Mouse (Mus musculus): ENCODE results near the gene Borcs7.

Gene Borcs7

GRCm38 (mm10) chr19:46665474-46665873, 24.2 kb upstream of the Borcs7 start:
- DNase-seq = no peak

DNA sequence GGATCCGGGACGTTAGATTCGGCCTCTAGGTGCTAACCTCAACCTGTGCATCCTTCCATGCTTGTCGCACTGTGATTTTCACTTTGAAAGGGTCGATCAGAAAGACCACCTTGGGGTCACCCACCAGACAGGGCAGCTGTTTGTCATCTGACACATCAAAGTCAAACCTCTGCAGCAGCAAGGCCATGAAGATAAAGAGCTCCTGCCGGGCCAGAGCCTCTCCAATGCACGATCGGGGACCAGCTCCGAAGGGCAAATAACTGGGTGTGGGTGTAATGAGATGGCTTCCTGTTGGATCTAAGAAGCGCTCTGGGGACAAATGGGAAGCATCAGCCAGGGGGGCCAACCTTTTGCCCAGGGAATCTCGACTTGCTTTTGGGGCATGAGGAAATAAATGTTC, 22.4 kb upstream of the Borcs7 start:
- DNase-seq = no peak

GRCm38 (mm10) chr19:46668263-46668662, 21.4 kb upstream of the Borcs7 start:
- DNase-seq = no peak

- DNase-seq = no peak
Measured at GRCm38 (mm10) chr19:46669802-46670201, 19.9 kb upstream of the Borcs7 start.

- peak; percentile 65 for DNase-seq
Measured at GRCm38 (mm10) chr19:46670691-46671090, 19.0 kb upstream of the Borcs7 start.

DNA sequence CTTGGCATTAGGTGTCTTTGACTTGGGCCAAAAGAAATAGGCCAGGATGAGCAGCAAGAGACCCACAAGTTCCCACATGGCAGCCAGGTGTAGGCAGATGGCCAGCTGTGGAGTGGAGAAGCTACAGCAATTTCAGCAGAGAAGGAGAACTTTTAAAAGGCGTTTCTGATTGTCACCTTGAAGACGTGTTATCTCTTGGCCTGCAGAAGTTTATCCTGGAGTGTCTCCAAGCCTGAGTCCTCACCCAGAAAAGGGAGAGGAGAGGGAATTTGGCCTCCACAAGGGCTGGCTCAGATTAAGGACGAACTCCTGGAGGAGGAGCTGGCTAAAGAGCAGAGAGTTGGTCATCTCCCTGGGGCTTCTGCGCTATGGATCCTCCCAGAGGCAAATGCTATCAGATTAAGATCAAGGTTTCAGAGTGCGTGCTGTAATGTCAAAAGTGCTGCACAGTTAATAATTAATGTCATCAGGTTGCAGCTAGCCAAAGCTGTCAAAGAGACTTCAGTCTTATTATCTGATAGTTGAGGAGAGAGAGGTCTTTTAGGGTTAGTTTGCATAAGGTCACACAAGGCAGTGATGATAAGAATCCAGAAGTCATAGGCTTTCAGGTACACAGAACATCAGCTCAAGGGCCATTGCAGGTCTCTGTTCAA, 16.8 kb upstream of the Borcs7 start, which contains the start of gene Cyp17a1:
Gene Cyp17a1, minus strand, starts transcription at position 407 of the 653 bp plus-strand sequence.
- no peak for DNase-seq

GRCm38 (mm10) chr19:46675641-46676040, 14.1 kb upstream of the Borcs7 start:
- DNase-seq = no peak

DNA sequence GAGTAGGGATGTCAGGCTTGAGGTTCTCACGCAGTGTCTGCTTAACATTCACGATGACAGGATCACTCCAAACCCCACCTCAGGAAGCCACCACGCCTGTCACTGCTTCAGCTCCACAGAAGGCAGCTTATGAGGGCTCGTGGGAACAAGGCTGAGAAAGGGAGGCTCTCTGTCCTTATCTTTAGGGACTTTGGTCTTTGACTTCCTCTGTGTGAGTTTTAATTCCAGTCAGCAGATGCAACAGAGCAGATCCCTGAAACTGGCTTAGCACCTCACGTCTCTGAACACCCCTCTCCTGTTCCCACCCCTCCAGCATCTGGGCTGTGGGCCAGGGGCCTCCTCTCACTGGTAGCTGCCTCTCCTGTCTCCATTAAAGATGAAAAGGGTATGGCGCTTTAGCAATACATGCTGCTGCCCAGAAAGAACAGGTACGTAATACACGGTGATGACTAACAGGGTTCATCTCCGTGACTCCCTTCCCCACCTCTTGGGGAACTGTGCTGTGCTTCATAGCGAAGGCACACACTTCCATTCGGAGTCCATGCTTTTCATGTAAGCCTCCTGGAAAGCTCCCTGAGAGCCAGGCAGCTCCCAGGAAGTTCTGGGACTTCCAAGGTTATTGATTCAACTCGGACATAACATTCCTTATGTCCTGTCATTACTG, 9.9 kb upstream of the Borcs7 start:
- DNase-seq = no peak

DNA sequence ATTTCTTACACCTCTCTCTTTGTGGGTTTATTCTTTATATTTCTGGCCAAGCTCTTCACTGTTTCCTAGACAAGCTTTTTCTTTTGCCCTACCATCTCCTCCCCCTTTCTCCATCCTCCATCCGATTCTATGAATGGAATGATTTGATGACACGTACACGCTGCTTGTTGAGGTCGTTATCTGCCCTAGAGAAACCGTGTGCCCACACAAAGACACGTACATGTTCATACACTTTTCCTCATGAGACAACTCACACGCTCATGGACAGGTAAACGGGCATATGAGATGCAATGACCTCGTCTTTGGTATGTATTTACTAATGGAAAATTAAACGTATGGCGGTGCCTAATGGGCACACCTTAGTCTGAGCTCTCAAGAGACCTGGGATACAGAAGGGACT, 681 bp downstream of the Borcs7 start:
- DNase-seq = no peak

DNA sequence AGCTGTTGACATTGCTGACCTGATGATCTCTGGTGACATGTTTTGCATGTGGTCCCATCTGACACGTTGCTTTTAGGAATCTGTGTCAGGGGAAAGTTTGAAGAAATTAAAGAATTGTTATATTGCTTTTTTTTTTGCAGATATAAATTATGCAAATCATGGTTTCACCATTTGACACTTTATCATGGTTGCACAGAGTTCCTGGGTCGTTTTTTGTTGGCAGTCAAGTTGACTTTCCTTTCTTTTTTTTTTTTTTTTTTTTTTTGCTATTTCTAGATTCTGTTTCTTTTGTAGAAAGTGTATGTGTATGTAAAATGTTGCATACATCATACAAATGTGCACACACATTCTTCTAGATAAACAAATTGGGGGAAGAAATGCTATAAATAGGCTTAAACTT, 1.4 kb downstream of the Borcs7 start:
- DNase-seq = no peak

GRCm38 (mm10) chr19:46693146-46693545, 3.4 kb downstream of the Borcs7 start:
- no peak for DNase-seq

- DNase-seq = no peak
Measured at GRCm38 (mm10) chr19:46696482-46696881, 6.8 kb downstream of the Borcs7 start.

DNA sequence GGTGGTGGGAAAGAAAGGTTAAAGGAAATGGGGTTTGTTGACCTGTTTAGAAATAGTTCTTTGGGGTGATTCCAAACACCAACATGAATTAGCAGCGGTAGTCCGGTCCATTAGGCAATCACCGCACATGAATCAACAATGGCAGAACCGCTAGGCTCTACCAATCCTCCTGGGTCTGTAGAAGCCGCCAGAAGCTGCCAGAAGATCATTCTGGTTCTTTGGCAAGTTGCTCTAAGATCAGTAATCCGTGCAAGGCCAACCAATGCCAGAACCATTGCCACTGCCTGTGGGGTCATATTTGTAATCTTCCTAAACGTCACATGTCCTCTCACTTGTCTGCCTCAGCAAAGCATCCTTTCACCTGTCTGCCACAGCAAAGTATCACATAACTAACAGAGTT, 7.2 kb downstream of the Borcs7 start:
- DNase-seq = no peak

GRCm38 (mm10) chr19:46697840-46698517, 8.3 kb downstream of the Borcs7 start:
- DNase-seq = no peak

- no peak for DNase-seq
Measured at GRCm38 (mm10) chr19:46699011-46699481, 9.3 kb downstream of the Borcs7 start.

GRCm38 (mm10) chr19:46701156-46701555, 11.4 kb downstream of the Borcs7 start:
- peak; percentile 47 for DNase-seq

DNA sequence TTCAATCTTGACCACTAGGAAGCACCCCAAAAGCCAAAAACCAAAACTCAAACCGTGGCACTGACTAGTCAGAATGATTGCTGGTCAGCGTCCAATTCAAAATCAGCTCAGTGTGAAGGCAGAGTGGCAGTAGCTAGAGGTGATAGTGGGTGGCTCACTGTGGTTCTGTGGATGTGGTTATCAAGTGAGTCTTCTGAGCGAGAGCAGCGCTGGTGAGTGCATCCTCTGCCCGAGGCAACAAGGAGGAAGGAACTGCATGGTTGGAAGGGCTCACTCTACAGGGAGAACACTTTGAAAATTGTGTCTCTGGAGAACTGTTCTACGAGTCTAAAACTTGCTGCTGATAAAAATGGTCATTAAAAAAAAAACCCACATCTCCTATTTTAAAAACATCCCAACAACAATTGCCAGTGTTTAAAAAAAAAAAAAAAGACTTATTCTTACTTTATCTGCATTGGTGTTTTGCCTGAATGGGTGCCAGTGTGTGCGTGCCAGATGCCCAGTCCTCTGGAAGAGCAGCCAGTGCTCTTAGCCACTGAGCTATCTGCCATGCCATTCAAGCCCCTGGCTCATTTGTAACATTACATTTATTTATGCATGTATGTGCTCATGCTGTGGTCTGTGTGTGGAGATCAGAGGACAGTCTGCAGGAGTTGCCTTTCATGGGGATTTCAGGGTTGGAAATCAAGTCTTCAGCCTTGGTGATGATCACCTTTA, 16.2 kb downstream of the Borcs7 start:
- no peak for DNase-seq

DNA sequence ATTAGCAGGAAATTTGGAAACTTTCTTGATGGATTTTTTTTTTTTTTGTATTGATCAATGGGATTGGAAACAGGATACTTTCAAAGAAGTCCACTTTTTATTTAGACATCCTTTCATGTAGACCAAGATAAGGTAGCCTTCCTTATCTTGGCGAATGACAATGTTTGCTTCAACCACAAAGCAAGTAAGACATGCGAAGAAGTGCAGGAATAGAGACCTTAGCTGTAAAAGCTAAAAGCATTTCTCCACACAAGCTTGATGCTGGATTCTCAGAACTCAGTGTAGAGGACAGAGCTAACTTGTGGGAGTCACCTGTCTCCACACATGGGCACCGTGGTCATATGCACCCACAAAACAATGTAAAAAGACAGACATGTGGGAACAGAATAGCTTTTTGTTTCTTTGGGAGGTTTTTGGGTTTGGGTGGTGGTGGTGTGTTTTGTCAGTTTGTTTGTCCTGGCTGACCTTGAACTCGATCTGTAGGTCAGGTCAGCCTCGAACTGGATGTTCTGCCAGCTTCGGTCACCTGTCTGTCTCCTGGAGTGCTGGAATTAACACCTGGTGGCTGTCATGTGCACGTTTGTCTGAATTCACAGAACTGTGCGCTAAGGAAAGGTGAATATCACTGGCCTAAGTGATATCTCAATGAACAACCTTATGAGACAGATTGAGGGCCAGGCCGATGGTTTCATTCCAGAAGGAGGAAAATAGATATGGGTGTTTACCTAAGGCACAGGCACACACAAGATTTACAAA, 17.0 kb downstream of the Borcs7 start:
- DNase-seq = no peak

DNA sequence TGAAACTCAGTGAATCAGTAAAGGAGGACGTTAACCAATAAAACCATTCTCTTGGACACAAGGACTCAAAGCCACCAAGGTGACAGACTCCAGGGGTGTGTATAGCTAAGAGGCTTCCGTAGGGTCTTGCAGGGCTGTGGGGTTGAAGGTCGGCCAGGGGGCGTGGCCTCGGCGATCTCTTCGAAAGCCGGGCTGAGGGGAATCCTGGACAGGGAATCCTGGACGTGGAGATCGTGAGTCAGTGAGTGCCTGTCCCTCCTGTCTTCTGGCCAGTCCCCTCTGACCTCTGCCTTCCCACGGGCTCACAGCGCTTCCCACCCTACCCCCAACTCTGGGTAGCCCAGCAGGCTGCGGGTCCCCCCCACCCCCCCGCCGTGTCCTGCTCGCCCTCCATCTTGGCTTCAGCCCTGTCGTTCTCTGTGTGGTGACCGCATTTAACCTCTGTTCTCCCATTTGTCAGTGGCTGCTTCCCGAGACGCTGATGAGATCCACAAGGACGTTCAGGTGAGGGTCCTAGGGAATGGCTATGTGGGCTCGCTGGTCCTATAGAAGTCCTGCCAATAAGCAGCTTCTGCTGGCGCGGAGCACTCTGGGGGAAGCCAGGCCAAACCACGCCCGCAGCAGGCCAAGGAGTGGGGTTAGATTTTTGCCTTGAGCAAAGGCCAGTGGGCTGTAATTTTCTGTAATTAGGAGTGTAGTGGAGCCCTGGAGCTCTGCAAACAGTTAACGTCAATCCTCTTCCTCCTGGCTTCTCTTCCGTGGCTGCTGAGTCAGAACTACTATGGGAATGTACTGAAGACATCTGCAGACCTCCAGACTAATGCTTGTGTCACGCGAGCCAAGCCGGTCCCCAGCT, 17.8 kb downstream of the Borcs7 start, which contains the start of gene As3mt:
Gene As3mt, plus strand, starts transcription at position 163 of the 856 bp plus-strand sequence.
- DNase-seq = peak; percentile 87

- no peak for DNase-seq
Measured at GRCm38 (mm10) chr19:46710614-46711013, 20.9 kb downstream of the Borcs7 start.

- DNase-seq = no peak
Measured at GRCm38 (mm10) chr19:46714234-46714633, 24.5 kb downstream of the Borcs7 start.
